Mouse (Mus musculus): ENCODE measurements around the gene Pard3b. TPM values are rescaled to one million over a fixed set of nuclear protein-coding genes. Genes with fewer than 3 reads are reported as not detected.

Gene Pard3b
- total RNA-seq, 2 experiments from 2014 or later = 4.2 to 7.4 TPM

DNA sequence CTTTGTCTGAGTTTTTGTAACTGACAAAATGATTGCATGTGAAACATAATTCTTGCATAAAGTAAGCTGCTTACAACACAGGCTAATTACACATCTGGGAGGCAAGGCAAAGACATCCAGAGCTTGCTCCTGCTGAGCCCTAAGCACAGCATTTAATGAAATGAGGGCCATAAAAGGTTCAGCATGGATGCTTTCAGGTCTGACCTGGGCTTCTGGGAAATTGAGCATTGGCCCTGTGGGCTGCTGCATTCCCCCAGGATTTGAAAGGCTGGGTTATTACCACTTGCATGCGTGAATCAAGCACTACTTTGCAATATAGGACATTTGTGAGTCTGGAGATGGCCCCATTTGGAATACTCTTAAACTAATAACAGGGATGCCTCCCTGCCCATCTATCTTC lies 552.2 kb downstream of the Pard3b start:
- DNase-seq = no peak
- intact Hi-C loops (cut with DNase I) = no loop called here
- H3K4me3 ChIP-seq = no peak overlapping the region
- TF ChIP-seq CTCF (IDR thresholded peaks at IDR 0.05) = no peak
- H3K27ac ChIP-seq = no peak overlapping the region

DNA sequence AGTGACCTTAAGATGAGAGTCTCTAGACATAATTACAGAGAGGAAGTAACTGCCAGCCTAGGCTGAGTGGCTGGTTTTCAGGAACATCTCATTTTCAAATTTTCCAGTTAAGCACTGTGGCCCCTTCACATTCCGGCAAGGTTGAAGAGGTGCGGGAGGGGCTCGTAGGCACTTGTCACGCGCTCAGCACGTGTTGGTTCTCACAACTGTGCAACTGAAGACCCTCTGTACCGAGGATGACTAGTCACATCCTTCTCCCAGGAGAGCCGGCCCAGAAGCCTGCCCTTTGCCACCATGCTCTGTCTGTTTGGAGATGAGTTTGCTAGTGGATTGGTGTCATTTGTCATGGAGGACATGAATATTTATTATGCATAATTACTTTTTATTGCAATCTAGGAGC lies 558.9 kb downstream of the Pard3b start:
- Histone ChIP-seq H3K27ac (no peak overlapping the region), H3K4me3 (no peak overlapping the region)
- TF ChIP-seq CTCF (IDR thresholded peaks at IDR 0.05) = no peak
- DNase-seq = no peak
- intact Hi-C loops (cut with DNase I) = no loop called here

DNA sequence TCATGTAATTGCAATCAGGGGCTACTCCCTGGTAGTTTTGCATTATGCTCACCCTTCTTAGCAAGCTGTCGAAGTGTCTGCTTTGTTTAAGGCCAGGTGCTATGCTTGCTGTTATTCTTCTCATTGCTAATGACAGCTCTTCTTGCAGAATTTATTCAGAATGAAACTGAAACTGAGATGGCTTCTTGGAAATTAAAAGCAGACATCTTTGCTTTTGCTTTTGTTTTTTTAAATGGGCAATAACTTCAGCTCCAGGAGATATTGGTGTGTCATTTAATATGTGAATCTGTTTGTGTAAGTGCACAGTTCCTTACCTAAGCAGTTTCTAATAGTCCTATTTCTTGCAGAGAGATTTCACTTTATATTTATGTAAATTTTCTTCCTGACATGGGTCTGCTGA lies 562.3 kb downstream of the Pard3b start:
- intact Hi-C loops (cut with DNase I) = no loop called here
- Histone ChIP-seq H3K4me3 (no peak overlapping the region), H3K27ac (no peak overlapping the region)
- TF ChIP-seq CTCF (IDR thresholded peaks at IDR 0.05) = no peak
- no peak for DNase-seq

DNA sequence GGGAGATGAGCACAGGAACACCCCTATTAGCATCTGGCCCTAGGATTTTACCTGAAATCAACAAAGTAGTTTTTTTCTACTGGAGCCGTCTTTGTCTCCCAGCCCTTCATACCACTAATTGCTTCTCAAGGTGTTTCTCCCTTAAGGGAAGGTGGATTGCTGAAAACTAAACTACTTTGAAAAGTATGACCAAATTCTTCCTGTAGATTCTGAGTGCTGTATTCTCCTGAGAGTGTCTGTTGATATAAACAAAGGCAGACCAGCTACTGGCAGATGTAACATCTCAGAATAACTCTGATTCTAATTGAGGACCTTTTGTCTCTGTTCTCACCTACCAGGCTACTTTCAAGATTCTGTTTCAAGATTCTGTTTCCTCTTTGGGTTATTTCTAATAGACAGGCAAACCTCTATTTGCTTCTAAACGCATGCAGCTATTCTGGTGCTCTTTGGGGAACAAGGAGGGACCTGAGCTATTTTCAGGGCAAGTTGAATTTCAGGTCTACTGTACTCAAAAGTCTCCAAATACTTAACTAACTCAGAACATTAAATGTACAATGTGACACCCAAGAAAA lies 563.1 kb downstream of the Pard3b start:
- no peak for DNase-seq
- intact Hi-C loops (cut with DNase I) = no loop called here
- TF ChIP-seq CTCF (IDR thresholded peaks at IDR 0.05) = no peak
- Histone ChIP-seq H3K27ac (no peak overlapping the region), H3K4me3 (no peak overlapping the region)

DNA sequence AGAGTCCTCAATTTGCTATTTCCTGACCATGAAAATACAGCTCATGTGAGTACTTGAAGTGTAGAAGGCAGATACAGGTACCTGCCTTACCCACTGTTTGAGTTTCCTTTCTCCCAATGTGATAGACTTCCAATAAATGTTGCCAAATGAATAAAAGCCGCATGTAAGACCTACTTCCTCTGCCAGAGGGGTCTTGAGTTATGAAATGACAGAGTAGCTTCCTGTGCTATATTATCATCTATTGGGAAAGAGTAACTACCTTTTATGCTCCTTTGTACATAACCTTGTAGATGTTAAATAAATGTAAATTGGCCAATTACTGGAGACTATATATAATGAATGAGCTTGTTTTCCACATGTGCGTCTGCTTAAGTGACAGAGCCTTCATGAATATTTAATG lies 574.7 kb downstream of the Pard3b start:
- no peak overlapping the region for H3K27ac ChIP-seq
- no peak for DNase-seq
- H3K4me3 ChIP-seq = no peak overlapping the region
- intact Hi-C loops (cut with DNase I) = no loop called here
- TF ChIP-seq CTCF (IDR thresholded peaks at IDR 0.05) = no peak

DNA sequence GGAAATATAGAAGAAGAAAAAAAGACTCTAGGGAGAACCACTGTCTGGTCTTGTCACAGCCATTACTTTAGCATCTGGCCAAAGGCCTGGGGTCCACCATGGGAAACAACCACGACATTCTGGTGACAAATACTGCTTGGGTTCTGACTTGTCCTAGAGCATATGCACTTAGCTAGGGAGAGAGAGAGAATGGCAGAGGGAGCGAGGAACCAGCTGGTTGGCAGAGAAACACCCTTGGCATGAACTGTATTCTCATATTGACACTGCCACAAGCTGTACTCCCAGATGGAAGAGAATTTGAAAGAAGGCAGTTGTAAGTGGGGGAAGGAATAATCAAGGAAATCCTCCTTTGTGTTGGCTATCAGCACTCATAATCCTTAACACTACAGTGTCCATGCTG lies 577.2 kb downstream of the Pard3b start:
- no peak overlapping the region for H3K4me3 ChIP-seq
- DNase-seq = no peak
- H3K27ac ChIP-seq = no peak overlapping the region
- intact Hi-C loops (cut with DNase I) = no loop called here
- no peak for TF ChIP-seq CTCF (IDR thresholded peaks at IDR 0.05)

DNA sequence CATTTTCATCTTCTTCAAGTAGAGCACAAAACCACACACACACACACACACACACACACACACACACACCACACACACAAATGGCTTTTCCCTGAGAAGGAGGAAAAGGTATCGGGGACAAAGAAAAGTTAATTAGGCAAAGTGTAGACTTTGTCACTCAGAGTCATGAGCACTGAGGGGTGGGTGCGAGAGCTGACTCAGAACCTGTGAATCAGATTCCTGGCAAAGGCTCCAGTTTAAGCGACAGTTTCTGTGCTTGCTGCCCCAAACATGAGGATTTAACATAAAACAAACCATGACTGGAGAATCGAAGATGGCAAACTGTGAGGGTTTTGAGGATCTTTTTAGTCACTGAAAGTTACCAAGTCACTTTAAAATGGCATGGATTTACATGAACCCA lies 577.9 kb downstream of the Pard3b start:
- H3K27ac ChIP-seq = no peak overlapping the region
- DNase-seq = no peak
- TF ChIP-seq CTCF (IDR thresholded peaks at IDR 0.05) = no peak
- intact Hi-C loops (cut with DNase I) = no loop called here
- no peak overlapping the region for H3K4me3 ChIP-seq

DNA sequence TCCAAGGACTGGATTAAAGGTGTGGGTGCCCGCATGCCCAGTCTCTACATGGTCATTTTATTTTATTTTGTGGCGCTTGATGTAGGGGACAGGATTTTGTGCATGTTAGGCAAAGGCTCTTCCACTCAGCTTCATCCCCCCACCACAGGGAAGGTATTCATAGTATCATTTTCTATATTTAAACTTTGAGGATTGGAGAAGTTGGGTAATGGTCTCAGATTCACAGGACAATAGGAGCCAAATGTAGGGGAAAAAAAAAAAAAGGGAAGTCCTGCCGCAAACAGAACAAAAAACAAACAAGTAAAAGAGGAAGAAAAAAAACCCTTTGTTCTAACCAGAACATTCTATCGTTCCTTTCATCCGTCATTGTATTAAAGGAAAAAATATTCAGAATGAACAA lies 590.5 kb downstream of the Pard3b start:
- Histone ChIP-seq H3K4me3 (no peak overlapping the region), H3K27ac (no peak overlapping the region)
- TF ChIP-seq CTCF (IDR thresholded peaks at IDR 0.05) = no peak
- DNase-seq = no peak
- intact Hi-C loops (cut with DNase I) = no loop called here

DNA sequence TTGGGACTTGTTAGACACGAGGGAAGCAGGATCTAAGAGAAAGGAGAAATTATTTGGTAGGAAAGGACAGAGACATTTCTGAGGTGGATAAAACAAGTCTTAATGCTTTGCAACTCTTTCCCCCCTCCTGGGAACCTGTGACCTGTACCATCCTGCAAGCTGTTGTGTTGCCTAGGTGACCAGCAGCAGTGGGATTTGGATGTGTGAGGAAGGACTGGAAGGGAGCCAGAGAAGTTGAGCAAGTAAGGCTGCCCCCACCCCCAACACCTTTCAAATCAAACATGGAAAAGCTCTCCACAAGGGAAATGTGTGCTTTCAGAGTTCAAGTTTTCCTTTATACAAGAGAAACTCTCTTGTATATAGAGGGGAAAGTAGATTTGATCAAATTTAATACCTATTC lies 595.4 kb downstream of the Pard3b start:
- H3K27ac ChIP-seq = no peak overlapping the region
- intact Hi-C loops (cut with DNase I) = no loop called here
- no peak for TF ChIP-seq CTCF (IDR thresholded peaks at IDR 0.05)
- DNase-seq = no peak
- H3K4me3 ChIP-seq = no peak overlapping the region

DNA sequence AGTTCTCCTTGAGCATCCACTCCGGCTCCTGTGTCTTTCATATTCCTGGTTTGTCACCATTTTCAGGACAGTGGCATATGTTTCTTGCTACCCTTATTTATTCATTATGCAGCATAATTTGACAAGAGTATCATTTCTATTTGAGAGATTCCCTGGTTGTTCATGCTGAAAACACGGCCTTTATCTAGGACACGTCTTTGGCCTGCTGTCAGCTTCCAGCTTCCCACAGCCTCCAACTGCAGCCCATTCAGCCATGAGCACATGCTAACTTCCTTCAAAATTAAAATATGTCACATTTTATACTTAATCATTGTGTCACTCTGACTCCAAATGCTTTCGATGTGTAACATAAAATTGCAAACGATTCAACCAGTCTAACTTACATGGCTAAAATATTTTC lies 596.5 kb downstream of the Pard3b start:
- Histone ChIP-seq H3K27ac (no peak overlapping the region), H3K4me3 (no peak overlapping the region)
- DNase-seq = no peak
- intact Hi-C loops (cut with DNase I) = no loop called here
- no peak for TF ChIP-seq CTCF (IDR thresholded peaks at IDR 0.05)

DNA sequence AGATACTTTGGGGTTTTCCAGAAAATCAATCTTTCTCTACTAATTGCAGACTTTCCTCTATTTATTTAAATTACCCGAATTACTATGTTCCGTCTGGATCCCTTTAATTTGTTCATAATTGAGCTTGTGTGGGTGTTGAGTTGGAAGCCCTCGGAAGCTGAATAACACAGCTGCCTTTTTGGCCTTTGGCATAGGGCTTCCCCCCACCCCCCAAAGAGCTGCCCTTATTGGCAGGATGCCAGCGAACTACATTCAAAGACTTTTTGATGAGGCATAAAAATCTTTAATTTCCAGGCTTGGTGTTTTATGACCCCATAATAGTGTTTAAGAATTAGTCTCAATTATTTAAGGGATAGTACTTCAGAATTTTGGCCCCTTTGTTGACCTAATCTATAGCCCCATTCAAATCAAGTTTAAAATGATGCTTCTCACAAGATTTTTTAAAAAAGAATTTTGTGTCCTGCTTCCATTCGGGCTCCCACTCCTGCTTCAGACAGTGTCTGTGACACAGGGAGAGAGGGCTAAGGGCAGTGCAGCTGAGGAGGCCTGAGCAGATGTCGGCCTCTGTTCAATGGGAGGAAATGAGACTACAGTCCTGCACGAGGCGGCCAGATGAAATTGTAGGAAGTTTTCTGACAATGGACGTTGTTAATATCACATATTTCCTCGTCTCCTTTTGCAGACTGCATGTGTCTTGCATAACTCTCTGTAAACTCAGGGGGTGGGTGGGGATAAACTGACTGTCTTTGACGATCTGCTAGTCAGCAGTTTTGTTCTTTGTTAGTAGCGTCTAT lies 605.8 kb downstream of the Pard3b start:
- no peak for TF ChIP-seq CTCF (IDR thresholded peaks at IDR 0.05)
- Histone ChIP-seq H3K4me3 (no peak overlapping the region), H3K27ac (no peak overlapping the region)
- DNase-seq = peak; percentile 17
- intact Hi-C loops (cut with DNase I) = no loop called here

DNA sequence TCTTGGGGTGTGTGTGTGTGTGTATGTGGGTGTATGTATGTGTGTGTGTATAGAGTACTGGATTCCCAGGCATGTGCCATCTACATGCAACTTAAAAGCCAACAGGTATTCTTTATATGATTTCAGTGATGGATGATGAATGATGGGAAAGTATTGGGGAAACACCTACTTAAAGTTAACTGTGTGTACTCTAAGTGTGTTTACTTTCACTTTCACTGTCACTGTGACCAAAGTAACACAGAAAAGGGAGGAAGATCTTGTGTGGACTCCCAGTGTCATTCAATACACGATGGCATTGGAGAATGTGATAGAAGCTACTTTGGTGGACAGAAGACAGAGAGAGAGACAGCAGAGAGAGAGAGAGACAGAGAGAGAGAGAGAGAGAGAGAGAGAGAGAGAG lies 613.8 kb downstream of the Pard3b start:
- intact Hi-C loops (cut with DNase I) = no loop called here
- no peak overlapping the region for H3K27ac ChIP-seq
- no peak overlapping the region for H3K4me3 ChIP-seq
- TF ChIP-seq CTCF (IDR thresholded peaks at IDR 0.05) = no peak
- no peak for DNase-seq

DNA sequence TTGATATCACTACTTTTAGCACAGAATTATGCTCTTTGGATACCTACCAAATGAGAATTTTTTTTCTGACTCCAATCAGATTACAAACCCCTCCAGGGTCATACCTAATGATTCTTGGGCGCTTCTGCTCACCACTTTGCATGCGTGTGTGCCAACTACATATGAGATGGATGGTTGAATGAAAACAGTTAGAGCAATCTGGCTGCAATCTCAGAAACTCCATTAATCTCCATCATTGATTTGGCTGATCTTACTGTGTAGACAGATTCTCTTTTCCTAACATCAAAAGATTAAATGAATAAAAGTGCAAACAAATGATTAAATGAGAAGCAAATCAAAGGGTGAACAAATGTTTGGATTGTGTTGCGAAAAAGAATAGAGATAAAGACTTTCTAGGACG lies 615.7 kb downstream of the Pard3b start:
- TF ChIP-seq CTCF (IDR thresholded peaks at IDR 0.05) = no peak
- no peak for DNase-seq
- H3K4me3 ChIP-seq = no peak overlapping the region
- H3K27ac ChIP-seq = no peak overlapping the region
- intact Hi-C loops (cut with DNase I) = no loop called here

DNA sequence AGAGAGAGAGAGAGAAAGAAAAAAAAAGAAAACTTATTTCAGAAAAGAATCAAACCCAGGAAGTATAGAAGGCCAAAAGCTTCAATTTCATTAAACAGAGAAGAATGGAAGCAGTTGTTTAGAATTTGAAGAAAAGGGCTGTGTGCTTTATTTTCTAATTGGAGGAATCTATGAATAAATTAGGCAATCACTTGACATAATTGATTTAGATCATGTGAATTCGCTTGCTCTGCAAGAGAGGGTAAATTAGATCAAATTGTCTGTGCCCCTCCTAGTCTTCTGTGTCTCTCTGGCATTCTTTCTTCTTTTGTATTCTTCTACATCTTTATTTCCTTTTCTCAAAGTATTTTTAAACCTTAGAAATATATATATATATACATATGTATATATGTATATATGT lies 616.3 kb downstream of the Pard3b start:
- DNase-seq = no peak
- no peak for TF ChIP-seq CTCF (IDR thresholded peaks at IDR 0.05)
- intact Hi-C loops (cut with DNase I) = no loop called here
- no peak overlapping the region for H3K4me3 ChIP-seq
- no peak overlapping the region for H3K27ac ChIP-seq
